Mouse (Mus musculus): ENCODE results near the gene Gm20388. TPM values are rescaled to one million over a fixed set of nuclear protein-coding genes. Genes with fewer than 3 reads are reported as not detected.

The Gm20388 gene
- polyA plus RNA-seq, 1 experiment from 2014 or later, result not detected

GRCm38 (mm10) chr8:123333864-123334263 is 3423.2 kb downstream of the Gm20388 start:
- H3K36me3 ChIP-seq (ENCODE audit: control insufficient read depth, insufficient read depth, low read length), result no peaks in the 10 kb centered on the region
- 6% methylated on average over 7 of the region's 7 CpGs for WGBS
- no peak for ATAC-seq (ENCODE audit: low read depth)
- H3K9ac ChIP-seq (ENCODE audit: low read length), result no peak overlapping the region
- H3K27me3 ChIP-seq (ENCODE audit: control insufficient read depth, insufficient read depth, low read depth, low read length), result peaks cover 12% of the 10 kb centered on the region
- no peak overlapping the region for H3K4me3 ChIP-seq (ENCODE audit: low read length)
- no peaks in the 10 kb centered on the region for H3K9me3 ChIP-seq (ENCODE audit: control insufficient read depth, low read length)
- H3K4me2 ChIP-seq (ENCODE audit: low read depth, low read length), result no peak overlapping the region
- 0 out of 2 replicates have a peak, but pooled peaks cover 3% of the 10 kb centered on the region for H3K4me1 ChIP-seq (replicated peaks; ENCODE audit: control insufficient read depth, insufficient read depth, low read length)
- H3K27ac ChIP-seq (ENCODE audit: low read length), result no peak overlapping the region

GRCm38 (mm10) chr8:123334467-123334866 is 3423.8 kb downstream of the Gm20388 start:
- Histone ChIP-seq H3K27ac (ENCODE audit: low read length) (no peak overlapping the region), H3K4me1 (replicated peaks; ENCODE audit: control insufficient read depth, insufficient read depth, low read length) (0 out of 2 replicates have a peak, but pooled peaks cover 3% of the 10 kb centered on the region), H3K4me2 (ENCODE audit: low read depth, low read length) (no peak overlapping the region), H3K9ac (ENCODE audit: low read length) (no peak overlapping the region), H3K36me3 (ENCODE audit: control insufficient read depth, insufficient read depth, low read length) (no peaks in the 10 kb centered on the region), H3K9me3 (ENCODE audit: control insufficient read depth, low read length) (no peaks in the 10 kb centered on the region), H3K27me3 (ENCODE audit: control insufficient read depth, insufficient read depth, low read depth, low read length) (peaks cover 12% of the 10 kb centered on the region), H3K4me3 (ENCODE audit: low read length) (no peak overlapping the region)
- 12% methylated on average over 1 of the region's 1 CpGs for WGBS
- no peak for ATAC-seq (ENCODE audit: low read depth)

- H3K27ac ChIP-seq (ENCODE audit: low read length), result no peak overlapping the region
- H3K36me3 ChIP-seq (ENCODE audit: control insufficient read depth, insufficient read depth, low read length), result no peaks in the 10 kb centered on the region
- H3K4me1 ChIP-seq (replicated peaks; ENCODE audit: control insufficient read depth, insufficient read depth, low read length), result 0 out of 2 replicates have a peak, but pooled peaks cover 3% of the 10 kb centered on the region
- peaks cover 12% of the 10 kb centered on the region for H3K27me3 ChIP-seq (ENCODE audit: control insufficient read depth, insufficient read depth, low read depth, low read length)
- H3K9me3 ChIP-seq (ENCODE audit: control insufficient read depth, low read length), result no peaks in the 10 kb centered on the region
- ATAC-seq (ENCODE audit: low read depth), result no peak
- 75% methylated on average over 3 of the region's 3 CpGs for WGBS
- H3K4me3 ChIP-seq (ENCODE audit: low read length), result no peak overlapping the region
- H3K4me2 ChIP-seq (ENCODE audit: low read depth, low read length), result no peak overlapping the region
- H3K9ac ChIP-seq (ENCODE audit: low read length), result no peak overlapping the region
Observed at GRCm38 (mm10) chr8:123337475-123337874, 3426.8 kb downstream of the Gm20388 start.

- H3K4me3 ChIP-seq (ENCODE audit: low read length), result no peak overlapping the region
- H3K4me1 ChIP-seq (replicated peaks; ENCODE audit: control insufficient read depth, insufficient read depth, low read length), result peaks cover 8% of the 10 kb centered on the region
- no peaks in the 10 kb centered on the region for H3K9me3 ChIP-seq (ENCODE audit: control insufficient read depth, low read length)
- H3K36me3 ChIP-seq (ENCODE audit: control insufficient read depth, insufficient read depth, low read length), result no peaks in the 10 kb centered on the region
- no peak overlapping the region for H3K27ac ChIP-seq (ENCODE audit: low read length)
- no peak for ATAC-seq (ENCODE audit: low read depth)
- H3K27me3 ChIP-seq (ENCODE audit: control insufficient read depth, insufficient read depth, low read depth, low read length), result no peaks in the 10 kb centered on the region; the same call in 1 of the 2 replicates
- 92% methylated on average over 4 of the region's 4 CpGs for WGBS
- H3K9ac ChIP-seq (ENCODE audit: low read length), result no peak overlapping the region
- H3K4me2 ChIP-seq (ENCODE audit: low read depth, low read length), result no peak overlapping the region
Observed at GRCm38 (mm10) chr8:123340071-123340470, 3429.4 kb downstream of the Gm20388 start.

- Histone ChIP-seq H3K4me2 (ENCODE audit: low read depth, low read length) (no peak overlapping the region), H3K4me3 (ENCODE audit: low read length) (no peak overlapping the region), H3K9ac (ENCODE audit: low read length) (no peak overlapping the region), H3K9me3 (ENCODE audit: control insufficient read depth, low read length) (no peaks in the 10 kb centered on the region), H3K27me3 (ENCODE audit: control insufficient read depth, insufficient read depth, low read depth, low read length) (no peaks in the 10 kb centered on the region), H3K36me3 (ENCODE audit: control insufficient read depth, insufficient read depth, low read length) (no peaks in the 10 kb centered on the region), H3K27ac (ENCODE audit: low read length) (no peak overlapping the region), H3K4me1 (replicated peaks; ENCODE audit: control insufficient read depth, insufficient read depth, low read length) (peaks cover 8% of the 10 kb centered on the region)
- no peak for ATAC-seq (ENCODE audit: low read depth)
- 73% methylated on average over 27 of the region's 27 CpGs for WGBS
Observed at GRCm38 (mm10) chr8:123341040-123342015, 3430.7 kb downstream of the Gm20388 start.

- Histone ChIP-seq H3K9me3 (ENCODE audit: control insufficient read depth, low read length) (no peaks in the 10 kb centered on the region), H3K9ac (ENCODE audit: low read length) (no peak overlapping the region), H3K36me3 (ENCODE audit: control insufficient read depth, insufficient read depth, low read length) (no peaks in the 10 kb centered on the region), H3K4me3 (ENCODE audit: low read length) (no peak overlapping the region), H3K4me2 (ENCODE audit: low read depth, low read length) (no peak overlapping the region), H3K27me3 (ENCODE audit: control insufficient read depth, insufficient read depth, low read depth, low read length) (no peaks in the 10 kb centered on the region), H3K27ac (ENCODE audit: low read length) (no peak overlapping the region), H3K4me1 (replicated peaks; ENCODE audit: control insufficient read depth, insufficient read depth, low read length) (peaks cover 8% of the 10 kb centered on the region)
- 65% methylated on average over 8 of the region's 8 CpGs for WGBS
- ATAC-seq (ENCODE audit: low read depth), result no peak
Observed at GRCm38 (mm10) chr8:123342253-123342652, 3431.6 kb downstream of the Gm20388 start.

- no peak overlapping the region for H3K9ac ChIP-seq (ENCODE audit: low read length)
- WGBS, result 55% methylated on average over 7 of the region's 7 CpGs
- no peak overlapping the region for H3K27ac ChIP-seq (ENCODE audit: low read length)
- H3K9me3 ChIP-seq (ENCODE audit: control insufficient read depth, low read length), result no peaks in the 10 kb centered on the region
- H3K4me3 ChIP-seq (ENCODE audit: low read length), result no peak overlapping the region
- no peaks in the 10 kb centered on the region for H3K36me3 ChIP-seq (ENCODE audit: control insufficient read depth, insufficient read depth, low read length)
- H3K27me3 ChIP-seq (ENCODE audit: control insufficient read depth, insufficient read depth, low read depth, low read length), result no peaks in the 10 kb centered on the region
- no peak for ATAC-seq (ENCODE audit: low read depth)
- no peak overlapping the region for H3K4me2 ChIP-seq (ENCODE audit: low read depth, low read length)
- H3K4me1 ChIP-seq (replicated peaks; ENCODE audit: control insufficient read depth, insufficient read depth, low read length), result peaks cover 11% of the 10 kb centered on the region
Observed at GRCm38 (mm10) chr8:123342911-123343310, 3432.3 kb downstream of the Gm20388 start.

- WGBS, result 63% methylated on average over 12 of the region's 12 CpGs
- H3K27ac ChIP-seq (ENCODE audit: low read length), result no peak overlapping the region
- H3K4me2 ChIP-seq (ENCODE audit: low read depth, low read length), result no peak overlapping the region
- no peak; the same call in 1 of the 2 replicates for ATAC-seq (ENCODE audit: low read depth)
- peaks cover 15% of the 10 kb centered on the region for H3K4me1 ChIP-seq (replicated peaks; ENCODE audit: control insufficient read depth, insufficient read depth, low read length)
- H3K27me3 ChIP-seq (ENCODE audit: control insufficient read depth, insufficient read depth, low read depth, low read length), result no peaks in the 10 kb centered on the region
- H3K9me3 ChIP-seq (ENCODE audit: control insufficient read depth, low read length), result no peaks in the 10 kb centered on the region
- no peak overlapping the region for H3K9ac ChIP-seq (ENCODE audit: low read length)
- no peak overlapping the region for H3K4me3 ChIP-seq (ENCODE audit: low read length)
- no peaks in the 10 kb centered on the region for H3K36me3 ChIP-seq (ENCODE audit: control insufficient read depth, insufficient read depth, low read length)
Observed at GRCm38 (mm10) chr8:123343422-123343821, 3432.8 kb downstream of the Gm20388 start.

GRCm38 (mm10) chr8:123345135-123345534 is 3434.5 kb downstream of the Gm20388 start:
- no peaks in the 10 kb centered on the region for H3K27me3 ChIP-seq (ENCODE audit: control insufficient read depth, insufficient read depth, low read depth, low read length)
- no peak overlapping the region for H3K27ac ChIP-seq (ENCODE audit: low read length)
- no peak overlapping the region for H3K9ac ChIP-seq (ENCODE audit: low read length)
- H3K4me2 ChIP-seq (ENCODE audit: low read depth, low read length), result no peak overlapping the region
- no peaks in the 10 kb centered on the region for H3K36me3 ChIP-seq (ENCODE audit: control insufficient read depth, insufficient read depth, low read length)
- H3K4me1 ChIP-seq (replicated peaks; ENCODE audit: control insufficient read depth, insufficient read depth, low read length), result peaks cover 22% of the 10 kb centered on the region
- ATAC-seq (ENCODE audit: low read depth), result no peak
- no peak overlapping the region for H3K4me3 ChIP-seq (ENCODE audit: low read length)
- WGBS, result 66% methylated on average over 8 of the region's 8 CpGs
- no peaks in the 10 kb centered on the region for H3K9me3 ChIP-seq (ENCODE audit: control insufficient read depth, low read length)
